Mouse (Mus musculus) erythroblast, embryonic 14.5 days (primary cell): ENCODE data around the gene Grip1.

ENCODE experiments used
- GATA1 ChIP-seq: IDR thresholded peaks from 2 replicates; pipeline ENCODE4 v1.6.1; 2012; ENCODE audit warnings: low read length, inconsistent platforms, mixed read lengths
- TAL1 ChIP-seq: IDR thresholded peaks from 3 replicates; pipeline ENCODE4 v1.6.1; 2012; ENCODE audit warnings: low read length, inconsistent platforms, mixed read lengths

GRCm38 (mm10) chr10:119421418-119421817 is 32.2 kb upstream of the Grip1 start:
- TF ChIP-seq GATA1 = no peak
- no peak for TF ChIP-seq TAL1
